Mouse (Mus musculus): Measurements from ENCODE around the gene Rps12. TPM values are rescaled to one million over a fixed set of nuclear protein-coding genes. Genes with fewer than 3 reads are reported as not detected.
A peak's percentile ranks its signal among the peaks of the same experiment; 100 is the strongest.
"Not testable (repeated sequence)": the region's sequence is repeated elsewhere in the genome, so short reads cannot be mapped to it uniquely, and the experiment has no call there.

The Rps12 gene
- polyA plus RNA-seq, 1 experiment from 2014 or later, result 103 TPM

GRCm38 (mm10) chr10:23802911-23803310 lies 15.8 kb upstream of the Rps12 start:
- H3K4me1 ChIP-seq, result peaks cover 5% of the 10 kb centered on the region
- no peaks in the 10 kb centered on the region for H3K27me3 ChIP-seq (replicated peaks)
- no peak overlapping the region for H3K4me2 ChIP-seq
- WGBS, result 51% methylated on average over 3 of the region's 3 CpGs
- H3K9me3 ChIP-seq, result no peaks in the 10 kb centered on the region
- no peak for ATAC-seq (ENCODE audit: extremely low read depth, insufficient number of reproducible peaks, low FRiP score, low TSS enrichment)
- no peak overlapping the region for H3K4me3 ChIP-seq
- H3K36me3 ChIP-seq, result peaks cover 60% of the 10 kb centered on the region
- no peak overlapping the region for H3K27ac ChIP-seq (replicated peaks)
- H3K9ac ChIP-seq, result no peak overlapping the region

- no peak for ATAC-seq (ENCODE audit: extremely low read depth, insufficient number of reproducible peaks, low FRiP score, low TSS enrichment)
- Histone ChIP-seq H3K27me3 (replicated peaks) (no peaks in the 10 kb centered on the region), H3K4me2 (no peak overlapping the region), H3K4me3 (no peak overlapping the region), H3K36me3 (peaks cover 44% of the 10 kb centered on the region), H3K4me1 (peaks cover 17% of the 10 kb centered on the region), H3K9ac (no peak overlapping the region), H3K9me3 (no peaks in the 10 kb centered on the region), H3K27ac (replicated peaks) (no peak overlapping the region)
- WGBS, result 48% methylated on average over 3 of the region's 3 CpGs
These were observed 12.9 kb upstream of the Rps12 start for GRCm38 (mm10) chr10:23799933-23800332.

- ATAC-seq (ENCODE audit: extremely low read depth, insufficient number of reproducible peaks, low FRiP score, low TSS enrichment), result no peak
- Histone ChIP-seq H3K27ac (replicated peaks) (no peak overlapping the region), H3K9ac (no peak overlapping the region)
These were observed 11.1 kb upstream of the Rps12 start for GRCm38 (mm10) chr10:23798142-23798541.

GRCm38 (mm10) chr10:23797606-23798005 lies 10.5 kb upstream of the Rps12 start:
- Histone ChIP-seq H3K27me3 (replicated peaks) (no peaks in the 10 kb centered on the region), H3K4me3 (peak overlapping the region; percentile 83), H3K9ac (peak overlapping the region; percentile 94), H3K4me1 (peaks cover 17% of the 10 kb centered on the region), H3K9me3 (no peaks in the 10 kb centered on the region), H3K36me3 (peaks cover 30% of the 10 kb centered on the region), H3K4me2 (peak overlapping the region; percentile 75), H3K27ac (replicated peaks) (no peak overlapping the region)
- 36% methylated on average over 2 of the region's 3 CpGs for WGBS
- no peak for ATAC-seq (ENCODE audit: extremely low read depth, insufficient number of reproducible peaks, low FRiP score, low TSS enrichment)

More at GRCm38 (mm10) chr10:23798142-23798541, 11.1 kb upstream of the Rps12 start:
- peaks cover 31% of the 10 kb centered on the region for H3K36me3 ChIP-seq
- no peaks in the 10 kb centered on the region for H3K27me3 ChIP-seq (replicated peaks)
- peaks cover 17% of the 10 kb centered on the region for H3K4me1 ChIP-seq
- H3K4me3 ChIP-seq, result no peak overlapping the region
- 82% methylated on average over 1 of the region's 1 CpGs for WGBS
- no peaks in the 10 kb centered on the region for H3K9me3 ChIP-seq
- peak overlapping the region; percentile 16; the same call in 1 of the 2 replicates for H3K4me2 ChIP-seq

DNA sequence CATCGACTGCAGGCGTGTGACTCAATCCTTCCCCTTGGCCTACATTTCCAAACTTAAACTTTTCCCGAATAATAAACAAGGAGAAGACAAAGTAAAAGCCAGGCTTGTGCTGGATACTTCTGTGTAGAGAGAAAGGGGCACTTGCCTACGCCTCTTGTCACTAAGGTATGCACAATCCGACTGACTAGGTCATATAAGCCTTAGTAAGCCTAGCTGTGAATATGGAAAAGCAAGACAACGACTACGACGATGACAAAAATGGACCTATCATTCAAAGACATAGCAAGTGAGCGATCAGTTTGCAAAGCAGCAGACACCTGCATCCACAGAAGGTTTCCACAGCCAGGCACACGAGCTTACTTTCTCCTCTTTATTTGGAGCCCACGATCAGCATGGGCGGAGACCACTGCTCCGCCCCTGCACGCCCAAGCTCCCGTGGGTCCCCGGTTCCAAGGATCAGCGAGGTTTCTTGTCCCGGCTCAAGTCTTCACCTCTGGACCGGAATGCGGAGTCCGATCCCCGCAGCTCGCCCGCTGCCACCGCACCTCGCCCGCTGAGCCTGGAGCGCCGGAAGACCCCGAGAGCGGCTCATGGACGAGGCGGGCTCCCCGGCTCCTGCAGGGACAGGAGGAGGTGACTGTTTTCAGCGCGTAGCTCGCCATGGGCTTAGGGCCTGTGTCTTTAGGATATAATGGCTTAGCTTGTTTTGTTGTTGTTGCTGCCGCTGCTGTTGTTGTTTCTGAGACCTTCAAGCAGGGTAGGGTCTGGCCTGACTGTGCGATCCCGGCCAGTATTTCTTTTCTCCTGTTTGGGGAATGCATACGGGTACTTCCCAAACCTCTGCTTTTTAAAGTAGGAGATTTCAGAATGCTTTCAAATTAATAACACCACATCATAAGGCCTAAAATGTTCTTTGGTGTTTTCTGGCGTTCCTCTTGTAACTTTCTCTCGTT lies 9.8 kb upstream of the Rps12 start, which contains the start of gene Slc18b1:
TSS of gene Slc18b1 (plus strand) at position 436 of the 953 bp plus-strand sequence.
- WGBS, result 5% methylated on average over 43 of the region's 43 CpGs
- Histone ChIP-seq H3K4me2 (peak within 1 kb of the TSS; percentile 75), H3K4me3 (peak within 1 kb of the TSS; percentile 83), H3K36me3 (peaks cover 22% of the 10 kb centered on the region), H3K27me3 (replicated peaks) (no peaks in the 10 kb centered on the region), H3K27ac (replicated peaks) (peak within 1 kb of the TSS; percentile 34), H3K9ac (peak within 1 kb of the TSS; percentile 94), H3K4me1 (peaks cover 17% of the 10 kb centered on the region), H3K9me3 (no peaks in the 10 kb centered on the region)
- ATAC-seq (ENCODE audit: extremely low read depth, insufficient number of reproducible peaks, low FRiP score, low TSS enrichment), result no peak

DNA sequence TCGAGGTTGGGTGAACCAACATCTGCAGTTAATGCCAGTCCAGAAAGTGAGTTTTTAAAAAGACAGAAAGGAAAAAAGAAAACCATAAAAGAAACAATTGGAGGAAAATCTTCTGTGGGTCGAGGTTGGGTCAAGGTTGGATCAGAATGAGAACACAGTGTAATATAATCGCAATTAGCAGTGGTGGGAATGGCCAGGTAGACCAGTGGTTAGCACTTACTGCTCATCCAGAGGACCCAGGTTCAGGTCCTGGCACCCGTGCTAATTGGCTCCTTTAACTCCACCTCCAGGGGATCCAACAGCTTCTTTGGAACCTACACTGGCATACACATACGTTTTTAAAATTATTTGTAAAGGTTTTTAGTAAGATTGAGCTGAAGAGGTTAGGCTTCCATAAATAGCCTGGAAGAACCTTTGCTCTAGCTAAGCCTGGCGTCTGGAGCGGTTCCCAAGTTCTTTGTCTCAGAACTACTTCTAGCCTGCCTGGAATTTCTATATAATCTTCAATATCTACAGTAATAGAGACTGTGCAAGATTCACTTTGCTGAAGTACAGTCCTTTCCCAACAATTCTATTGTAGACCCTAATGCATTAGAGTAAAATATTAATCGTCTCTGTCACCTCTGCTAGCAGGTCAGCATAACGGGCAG lies 8.9 kb upstream of the Rps12 start:
- peak overlapping the region; percentile 94 for H3K9ac ChIP-seq
- H3K4me2 ChIP-seq, result peak overlapping the region; percentile 75
- 56% methylated on average over 9 of the region's 9 CpGs for WGBS
- peaks cover 15% of the 10 kb centered on the region for H3K36me3 ChIP-seq
- ATAC-seq (ENCODE audit: extremely low read depth, insufficient number of reproducible peaks, low FRiP score, low TSS enrichment), result no peak
- no peaks in the 10 kb centered on the region for H3K27me3 ChIP-seq (replicated peaks)
- peaks cover 17% of the 10 kb centered on the region for H3K4me1 ChIP-seq
- no peaks in the 10 kb centered on the region for H3K9me3 ChIP-seq
- peak overlapping the region; percentile 83 for H3K4me3 ChIP-seq
- H3K27ac ChIP-seq (replicated peaks), result 0 out of 2 replicates have a peak overlapping the region, but pooled peaks have one; percentile 34

- peaks cover 32% of the 10 kb centered on the region for H3K36me3 ChIP-seq
- H3K9me3 ChIP-seq, result no peaks in the 10 kb centered on the region
- ATAC-seq (ENCODE audit: extremely low read depth, insufficient number of reproducible peaks, low FRiP score, low TSS enrichment), result no peak
- peak overlapping the region; percentile 90 for H3K9ac ChIP-seq
- H3K4me3 ChIP-seq, result peak overlapping the region; percentile 96
- peaks cover 43% of the 10 kb centered on the region for H3K4me1 ChIP-seq
- WGBS, result 7% methylated on average over 8 of the region's 8 CpGs
- no peaks in the 10 kb centered on the region for H3K27me3 ChIP-seq (replicated peaks)
- H3K27ac ChIP-seq (replicated peaks), result peak overlapping the region; percentile 84
- H3K4me2 ChIP-seq, result peak overlapping the region; percentile 96
These were observed 1.1 kb upstream of the Rps12 start for GRCm38 (mm10) chr10:23788056-23788600.

DNA sequence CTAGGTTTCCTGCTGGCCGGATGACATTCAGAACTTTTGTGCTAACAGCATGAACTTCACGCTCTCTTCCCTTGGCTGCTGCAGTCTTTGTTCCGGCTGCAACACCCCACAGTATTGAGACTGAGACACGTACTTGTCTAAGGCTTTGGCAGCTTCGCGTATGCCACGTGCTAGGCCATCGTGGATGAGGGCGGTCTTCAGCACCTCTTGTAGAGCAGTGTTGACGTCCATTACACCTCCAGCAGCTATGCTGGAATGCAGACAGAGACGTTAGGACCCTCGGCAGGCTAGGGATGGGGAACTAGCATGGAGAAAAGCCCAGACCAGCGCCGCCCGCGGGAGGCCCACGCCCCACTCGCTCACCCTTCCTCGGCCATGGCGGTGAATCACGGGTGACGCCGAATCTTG lies 440 bp downstream of the Rps12 start:
- Histone ChIP-seq H3K4me1 (peaks cover 48% of the 10 kb centered on the region), H3K36me3 (peaks cover 40% of the 10 kb centered on the region), H3K9ac (peak overlapping the region; percentile 99), H3K27ac (replicated peaks) (peak overlapping the region; percentile 78), H3K4me2 (peak overlapping the region; percentile 96), H3K4me3 (peak overlapping the region; percentile 96)
- H3K9me3 ChIP-seq; H3K27me3 ChIP-seq (replicated peaks): not testable (repeated sequence)
- WGBS, result 0% methylated on average over 23 of the region's 23 CpGs
- ATAC-seq (ENCODE audit: extremely low read depth, insufficient number of reproducible peaks, low FRiP score, low TSS enrichment), result 0 out of 2 replicates have a peak, but pooled peaks have one; percentile 5

GRCm38 (mm10) chr10:23786040-23786439 lies 1.0 kb downstream of the Rps12 start:
- Histone ChIP-seq H3K27me3 (replicated peaks) (no peaks in the 10 kb centered on the region), H3K4me1 (peaks cover 48% of the 10 kb centered on the region), H3K9ac (peak overlapping the region; percentile 99), H3K4me2 (peak overlapping the region; percentile 96), H3K36me3 (peaks cover 46% of the 10 kb centered on the region), H3K4me3 (peak overlapping the region; percentile 96), H3K9me3 (no peaks in the 10 kb centered on the region), H3K27ac (replicated peaks) (peak overlapping the region; percentile 78; the same call in 1 of the 2 replicates)
- no peak for ATAC-seq (ENCODE audit: extremely low read depth, insufficient number of reproducible peaks, low FRiP score, low TSS enrichment)
- WGBS, result 2% methylated on average over 4 of the region's 4 CpGs

GRCm38 (mm10) chr10:23785599-23785998 lies 1.5 kb downstream of the Rps12 start:
- 0 out of 2 replicates have a peak overlapping the region, but pooled peaks have one; percentile 78 for H3K27ac ChIP-seq (replicated peaks)
- H3K27me3 ChIP-seq (replicated peaks); ATAC-seq (ENCODE audit: extremely low read depth, insufficient number of reproducible peaks, low FRiP score, low TSS enrichment); H3K9me3 ChIP-seq: not testable (repeated sequence)
- H3K4me2 ChIP-seq, result peak overlapping the region; percentile 96
- 41% methylated on average over 7 of the region's 7 CpGs for WGBS
- peak overlapping the region; percentile 99 for H3K9ac ChIP-seq
- peaks cover 51% of the 10 kb centered on the region for H3K36me3 ChIP-seq
- H3K4me1 ChIP-seq, result peaks cover 48% of the 10 kb centered on the region
- peak overlapping the region; percentile 96 for H3K4me3 ChIP-seq

DNA sequence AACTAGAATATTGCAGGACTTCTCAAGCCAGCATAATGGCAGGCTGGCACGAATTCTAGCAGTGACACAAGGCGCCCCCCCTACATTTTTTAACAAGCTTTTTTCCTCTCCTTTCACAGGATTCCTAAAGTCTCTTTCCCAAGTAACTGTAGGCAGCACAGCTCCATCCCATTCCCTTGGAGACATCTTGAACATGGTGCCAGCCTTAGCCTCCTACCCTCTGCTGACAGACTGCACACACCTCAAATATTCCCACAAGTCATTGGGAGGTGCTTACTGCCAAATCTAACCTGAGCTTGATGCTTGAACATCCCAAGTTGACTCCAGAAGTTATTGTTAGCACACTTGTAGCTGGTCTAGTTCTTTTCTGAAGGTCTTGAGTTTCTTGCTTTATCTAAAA lies 3.0 kb downstream of the Rps12 start:
- ATAC-seq (ENCODE audit: extremely low read depth, insufficient number of reproducible peaks, low FRiP score, low TSS enrichment), result no peak
- no peak overlapping the region for H3K27ac ChIP-seq (replicated peaks)
- H3K4me3 ChIP-seq, result no peak overlapping the region
- WGBS, result 60% methylated on average over 2 of the region's 2 CpGs
- H3K4me2 ChIP-seq, result no peak overlapping the region
- peak overlapping the region; percentile 9 for H3K9ac ChIP-seq
- H3K9me3 ChIP-seq, result no peaks in the 10 kb centered on the region
- H3K27me3 ChIP-seq (replicated peaks), result no peaks in the 10 kb centered on the region
- H3K36me3 ChIP-seq, result peaks cover 56% of the 10 kb centered on the region
- H3K4me1 ChIP-seq, result peaks cover 48% of the 10 kb centered on the region
